Mouse (Mus musculus) heart, adult 9 months (tissue): ENCODE data around the gene Eif2a.

ENCODE experiments used
- DNase-seq, 2 experiments: peaks; one replicate each; pipeline ENCODE4 v3.0.0; 2022; ENCODE audit warnings: low spot score in 2 of 2

Eif2a gene

DNA sequence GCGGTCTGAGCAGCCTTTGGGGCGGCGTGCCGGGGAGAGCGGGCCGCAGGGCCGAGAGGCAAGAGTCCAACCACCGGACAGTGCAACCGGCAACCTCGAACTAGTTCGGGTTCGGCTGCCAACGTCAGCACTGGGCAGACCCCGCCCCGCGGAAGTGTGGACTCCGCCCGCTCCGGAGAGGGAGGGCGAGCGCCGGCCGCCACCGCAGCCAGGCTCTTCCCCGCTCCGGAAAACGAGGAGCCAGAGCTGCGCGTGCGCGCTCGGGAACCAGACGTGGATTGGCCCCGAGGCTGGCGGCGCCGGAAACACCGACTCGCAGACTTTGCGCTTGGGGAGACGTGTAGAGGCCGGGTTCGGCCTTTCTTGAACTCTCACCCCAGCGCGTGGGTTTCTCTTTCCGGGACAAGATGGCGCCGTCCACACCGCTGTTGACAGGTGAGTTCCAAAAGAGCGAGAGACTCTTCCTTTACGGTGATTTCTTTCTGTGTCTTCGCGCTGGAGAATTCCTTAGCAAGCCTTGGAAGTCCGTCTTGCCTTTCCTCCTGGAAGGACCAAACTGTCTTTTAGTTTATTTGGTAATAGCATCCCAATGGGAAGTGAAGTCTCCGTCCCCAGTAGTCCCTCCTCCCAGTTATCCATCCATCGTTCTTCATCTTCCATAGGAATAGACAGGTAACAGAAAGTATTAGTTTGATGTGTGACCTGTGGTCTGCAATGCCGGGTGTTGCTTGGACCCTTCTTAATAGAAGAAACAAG is at the start of gene Eif2a, which contains the start of gene Serp1:
Eif2a (plus strand) TSS at position 170 of the 756 bp plus-strand sequence.
Serp1 (minus strand) TSS at position 241 of the 756 bp plus-strand sequence.
- peak; percentile 99 for DNase-seq

DNA sequence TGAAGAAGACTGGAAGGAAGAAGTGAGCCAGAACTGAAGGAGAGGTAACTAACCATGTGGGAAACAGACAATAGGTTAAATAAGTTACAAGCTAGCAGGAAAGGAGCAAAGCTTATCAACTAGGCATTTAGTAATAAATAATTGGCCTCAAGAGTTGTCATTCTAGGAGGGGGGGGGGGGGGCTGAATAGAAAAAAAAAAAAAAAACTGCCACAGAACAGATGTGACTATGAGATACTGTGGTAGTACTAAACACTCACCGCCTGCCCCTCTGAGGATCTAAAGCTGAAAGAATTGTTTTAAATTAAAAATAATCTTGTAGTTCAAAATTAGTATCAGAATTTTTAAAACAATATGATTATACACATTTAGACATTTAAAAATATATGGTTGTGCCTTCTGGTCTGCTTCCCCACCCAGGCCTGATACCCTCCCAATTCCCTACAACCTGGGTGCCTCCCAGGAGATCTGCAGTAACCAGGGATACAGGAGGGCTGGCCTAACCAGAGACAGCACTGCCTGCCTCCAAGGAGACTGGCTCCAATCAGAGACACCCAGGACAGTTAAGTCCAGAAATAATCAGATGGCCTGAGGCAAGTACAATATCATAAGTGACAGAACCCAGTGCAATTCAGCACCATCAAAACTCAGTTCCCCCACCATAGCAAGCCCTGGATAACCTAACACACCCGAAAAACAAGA is 46.7 kb upstream of the Eif2a start:
- no peak for DNase-seq

DNA sequence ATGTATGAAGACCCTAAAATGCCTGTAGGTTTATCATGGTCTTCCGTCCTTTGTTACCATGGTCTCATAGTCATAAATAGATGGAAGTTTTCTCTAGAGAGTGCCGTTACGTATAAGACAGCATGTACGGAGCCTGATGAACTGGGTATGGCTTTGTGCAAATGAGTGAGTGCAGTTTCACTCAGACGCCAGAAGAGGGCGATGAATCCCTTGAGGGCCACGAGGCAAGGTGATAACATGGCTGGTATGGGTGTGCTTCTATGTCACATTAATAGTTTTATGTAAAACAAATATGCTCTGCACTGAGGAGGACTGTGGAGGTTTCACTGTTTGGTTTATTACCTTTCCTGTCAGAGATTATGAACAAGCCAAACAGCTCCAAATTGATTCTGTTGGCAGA is 39.7 kb upstream of the Eif2a start:
- DNase-seq, result no peak

DNA sequence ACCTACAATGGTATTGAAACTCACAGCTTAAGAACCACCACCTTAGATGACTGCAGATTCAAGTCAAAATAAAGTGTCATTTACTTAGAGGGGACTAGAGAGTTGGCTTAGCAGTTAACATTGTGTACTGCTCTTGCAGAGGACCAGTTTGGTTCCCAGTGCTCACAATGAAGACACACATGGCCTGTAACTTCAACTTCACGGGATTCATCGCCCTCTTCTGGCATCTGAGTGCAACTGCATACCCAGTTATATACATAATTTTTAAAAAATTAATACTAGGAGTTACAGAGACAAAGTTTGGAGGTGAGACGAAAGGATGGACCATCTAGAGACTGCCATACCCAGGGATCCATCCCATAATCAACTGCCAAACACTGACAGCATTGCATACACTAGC is 38.5 kb upstream of the Eif2a start:
- DNase-seq, result no peak

- no peak for DNase-seq
These were observed 37.4 kb upstream of the Eif2a start for GRCm38 (mm10) chr3:58487999-58488775.

DNA sequence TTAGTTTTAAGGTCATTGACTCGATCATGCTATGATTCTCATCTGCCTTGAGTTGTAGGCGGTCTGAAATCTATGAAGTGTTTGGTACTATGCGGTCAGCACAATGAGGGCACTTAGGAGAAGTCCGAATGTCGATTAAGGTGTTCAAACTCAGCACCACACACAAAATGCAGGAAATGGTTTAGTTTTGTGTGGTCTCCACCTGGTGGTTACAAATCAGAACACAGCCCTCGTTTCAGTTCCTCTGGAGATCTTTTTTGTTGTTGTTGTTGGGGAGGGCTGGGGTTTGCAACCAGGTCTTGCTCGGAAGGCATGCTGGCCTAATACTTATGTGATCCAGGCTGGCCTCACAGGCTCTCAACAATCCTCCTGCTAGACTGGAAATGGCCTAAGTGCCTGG is 34.8 kb upstream of the Eif2a start:
- no peak for DNase-seq

DNA sequence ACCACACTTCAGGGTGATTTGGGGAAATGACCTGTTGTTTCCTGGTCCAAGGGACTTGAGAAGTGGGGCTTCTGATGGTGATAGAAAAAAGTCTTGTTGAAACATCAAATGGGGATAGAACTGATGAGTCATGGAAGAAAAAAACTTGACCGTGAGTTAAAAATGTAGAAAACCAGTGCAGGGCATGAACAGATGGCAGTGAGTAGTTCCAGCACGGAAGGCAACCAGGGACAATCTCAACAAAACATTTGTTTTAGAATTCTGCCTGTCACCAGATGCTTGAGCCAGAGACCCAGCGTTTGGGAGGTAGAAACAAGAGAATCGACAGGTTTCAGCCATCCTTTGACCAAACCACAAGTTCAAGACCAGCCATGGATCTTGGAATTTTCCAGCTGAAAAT is 32.0 kb upstream of the Eif2a start:
- no peak for DNase-seq

GRCm38 (mm10) chr3:58501961-58502360 is 23.7 kb upstream of the Eif2a start:
- peak in 1 of 2 experiments; percentile 27 for DNase-seq

DNA sequence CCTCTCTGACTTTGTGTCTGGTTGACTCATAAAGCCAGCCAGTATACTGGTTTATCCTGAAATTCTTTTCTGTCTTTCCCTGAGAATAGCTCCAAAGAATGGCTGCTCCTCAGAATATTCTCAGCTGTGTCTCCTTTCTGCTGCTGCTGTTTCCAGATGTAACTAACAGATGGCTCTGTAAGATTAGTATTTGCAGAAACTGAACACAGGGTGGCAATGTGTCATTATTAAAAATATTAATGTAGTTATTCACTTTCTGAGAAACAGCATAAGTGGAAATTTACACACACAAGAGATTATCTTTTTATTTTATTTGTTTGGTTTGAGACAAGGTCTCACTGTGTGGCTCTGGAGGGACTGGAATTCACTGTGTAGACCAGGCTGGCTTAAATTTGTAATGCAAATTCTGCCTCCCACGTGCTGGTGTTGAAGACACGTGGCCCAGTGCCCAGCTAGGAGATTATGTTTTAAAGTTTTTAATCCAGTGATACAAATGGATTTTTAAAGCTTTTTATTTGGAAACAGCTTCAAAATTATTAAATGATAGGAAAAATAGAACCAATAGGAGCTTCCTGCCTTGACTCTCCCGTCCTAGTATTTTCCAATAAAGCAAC is 21.8 kb upstream of the Eif2a start:
- no peak for DNase-seq

- no peak for DNase-seq
These were observed 20.9 kb upstream of the Eif2a start for GRCm38 (mm10) chr3:58504676-58505075.

- no peak for DNase-seq
These were observed 17.4 kb upstream of the Eif2a start for GRCm38 (mm10) chr3:58508020-58508750.

DNA sequence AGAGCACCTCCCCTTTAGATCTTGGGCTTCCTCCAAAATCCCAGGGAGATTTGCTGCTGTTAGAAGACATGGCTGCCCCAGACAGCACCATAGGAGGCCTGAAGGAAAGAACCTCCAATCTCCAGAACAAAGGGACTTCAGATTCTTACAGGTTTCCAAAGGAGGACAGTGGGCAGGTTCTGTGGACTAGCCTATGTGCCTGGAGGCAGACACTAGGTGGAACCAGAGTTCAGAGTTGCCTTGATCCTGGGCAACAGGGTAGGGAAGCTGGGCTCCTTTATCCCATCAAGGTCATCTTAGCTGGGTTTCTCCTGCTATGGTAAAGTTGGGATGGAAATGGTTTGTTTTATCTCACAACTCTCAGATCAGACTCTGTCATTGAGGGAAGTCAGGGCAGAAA is 14.0 kb upstream of the Eif2a start:
- no peak for DNase-seq

DNA sequence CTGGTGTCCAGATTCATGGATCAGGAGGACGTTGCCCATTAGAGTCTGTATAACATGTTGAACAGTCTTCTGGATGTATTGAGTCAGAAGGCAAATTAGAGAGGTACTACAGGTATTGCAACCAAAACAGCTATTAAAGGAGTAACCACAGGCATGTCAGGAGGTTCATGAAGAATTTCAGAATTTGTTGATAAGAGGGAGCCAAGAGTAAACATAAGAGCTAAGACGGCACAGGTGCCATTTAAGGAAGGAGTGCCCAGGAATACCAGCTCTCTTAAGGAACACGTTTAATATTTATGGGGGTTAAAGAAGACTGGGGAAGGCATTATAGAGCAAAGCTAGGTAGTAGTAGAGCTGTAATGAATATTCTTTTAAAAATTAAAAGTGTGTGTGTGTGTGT is 12.9 kb upstream of the Eif2a start:
- no peak for DNase-seq

- no peak for DNase-seq
These were observed 12.1 kb upstream of the Eif2a start for GRCm38 (mm10) chr3:58513483-58513882.

GRCm38 (mm10) chr3:58515947-58516601 is 9.5 kb upstream of the Eif2a start:
- no peak for DNase-seq

DNA sequence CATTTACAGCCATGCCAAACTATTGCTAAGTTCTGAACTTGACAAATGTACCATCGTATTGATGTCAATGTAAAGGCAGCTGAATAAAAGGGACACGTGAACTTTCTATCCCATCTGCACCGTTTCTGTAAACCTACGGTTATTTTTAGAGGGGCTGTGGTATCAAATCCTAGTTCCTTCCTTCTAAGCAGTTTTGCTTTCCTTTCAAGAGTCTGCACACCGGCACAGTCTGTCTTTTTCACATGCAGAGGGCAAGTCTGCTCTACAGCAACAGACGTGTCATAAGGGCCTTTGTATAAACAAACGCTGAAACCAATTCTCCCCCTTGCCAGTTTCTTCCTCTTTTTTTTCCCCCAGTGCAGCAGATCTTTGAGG is 9.0 kb upstream of the Eif2a start:
- DNase-seq, result peak in 1 of 2 experiments; percentile 32

DNA sequence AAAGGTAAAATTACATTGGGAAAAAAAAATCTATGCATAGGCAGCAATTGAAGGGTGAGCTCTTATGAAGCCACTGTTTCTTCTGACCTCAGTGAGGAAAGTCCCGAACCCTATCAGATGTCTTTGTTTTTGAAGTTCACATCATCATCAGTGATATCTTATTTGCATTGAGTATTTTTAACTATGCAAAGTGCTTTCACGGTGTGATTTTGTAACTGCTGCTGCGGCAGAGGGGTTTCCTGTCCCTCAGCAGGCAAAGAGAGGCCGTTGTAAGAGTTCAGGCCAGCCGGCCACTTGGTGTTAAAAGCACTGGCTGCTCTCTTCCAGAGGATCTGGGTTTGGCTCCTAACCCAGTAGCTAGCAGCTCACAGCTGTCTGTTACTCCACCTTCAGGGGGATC is 8.4 kb upstream of the Eif2a start:
- no peak for DNase-seq

DNA sequence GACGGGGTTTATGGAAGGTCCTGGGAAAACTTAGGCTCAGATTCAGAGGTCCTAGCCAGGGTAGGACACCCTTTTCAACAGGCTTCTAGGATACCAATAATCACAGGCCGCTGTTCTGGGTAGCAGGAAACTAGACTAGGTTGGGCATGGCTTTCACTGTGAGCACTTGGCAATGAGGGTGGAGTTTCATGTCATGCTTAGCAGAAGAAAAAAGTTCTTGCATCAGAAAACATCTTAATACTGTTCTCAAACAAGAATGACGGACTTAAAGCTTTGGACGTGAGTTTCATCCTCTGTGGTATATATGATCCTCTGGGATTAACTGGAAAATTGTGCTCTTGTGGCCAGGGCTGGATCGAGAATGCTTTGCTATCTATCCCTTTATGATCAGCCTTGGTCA is 7.8 kb upstream of the Eif2a start:
- no peak for DNase-seq

GRCm38 (mm10) chr3:58518962-58519361 is 6.7 kb upstream of the Eif2a start:
- DNase-seq, result no peak

GRCm38 (mm10) chr3:58519536-58519935 is 6.1 kb upstream of the Eif2a start:
- no peak for DNase-seq

GRCm38 (mm10) chr3:58520286-58520685 is 5.3 kb upstream of the Eif2a start:
- DNase-seq, result peak in 1 of 2 experiments; percentile 21
